Mouse (Mus musculus) heart, embryonic 12.5 days (tissue): ENCODE data around the gene Stx1b. TPM values are rescaled to one million over a fixed set of nuclear protein-coding genes. Genes with fewer than 3 reads are reported as not detected.

Experiments used
- ATAC-seq: fragments of 200-750 bp; cut with Nextera tagmentation; 2 replicates; pipeline ENCODE4 v1.8.0; 2017; ENCODE audit warnings: moderate TSS enrichment, moderate library complexity; ENCODE audit not compliant: insufficient number of reproducible peaks, low FRiP score
- H3K27ac ChIP-seq: fragments of 300-500 bp; sonication (generic); 2 replicates; pipeline ENCODE4 v1.5.1; 2016; ENCODE audit warnings: mild to moderate bottlenecking, moderate library complexity; ENCODE audit not compliant: poor library complexity, severe bottlenecking
- H3K27me3 ChIP-seq: fragments of 300-500 bp; sonication (generic); replicated peaks from 2 replicates; pipeline ENCODE4 v1.6.1; 2016; ENCODE audit warnings: mild to moderate bottlenecking, moderate library complexity
- H3K36me3 ChIP-seq: fragments of 300-500 bp; sonication (generic); 2 replicates; pipeline ENCODE4 v1.6.1; 2016; ENCODE audit warnings: mild to moderate bottlenecking, moderate library complexity
- H3K4me1 ChIP-seq: fragments of 300-500 bp; sonication (generic); replicated peaks from 2 replicates; pipeline ENCODE4 v1.6.1; 2016; ENCODE audit warnings: mild to moderate bottlenecking
- H3K4me2 ChIP-seq: fragments of 300-500 bp; sonication (generic); 2 replicates; pipeline ENCODE4 v1.6.1; 2016; ENCODE audit warnings: mild to moderate bottlenecking, moderate library complexity
- H3K4me3 ChIP-seq: fragments of 300-500 bp; sonication (generic); 2 replicates; pipeline ENCODE4 v1.5.1; 2016; ENCODE audit warnings: mild to moderate bottlenecking
- H3K9ac ChIP-seq: fragments of 300-500 bp; sonication (generic); 2 replicates; pipeline ENCODE4 v1.6.1; 2016; ENCODE audit warnings: mild to moderate bottlenecking, moderate library complexity
- H3K9me3 ChIP-seq: fragments of 300-500 bp; sonication (generic); replicated peaks from 2 replicates; pipeline ENCODE4 v1.6.1; 2016; ENCODE audit warnings: mild to moderate bottlenecking, moderate library complexity
- WGBS: fragments of 180-500 bp; shearing (Covaris S2); methylation state at CpG from one replicate; pipeline ENCODE4 v1.1.7; 2016; 5-methylcytosine and 5-hydroxymethylcytosine counted together
- polyA plus RNA-seq: library from polyadenylated mRNA; unstranded; fragments of >200 nt; fragmentation: Nextera tagmentation; extraction: Ambion mirVana; gene quantifications from 2 replicates; pipeline ENCODE4 v1.2.1, GENCODE M21; 2016

The Stx1b gene
- polyA plus RNA-seq, 1 experiment from 2014 or later: 1.5 TPM

DNA sequence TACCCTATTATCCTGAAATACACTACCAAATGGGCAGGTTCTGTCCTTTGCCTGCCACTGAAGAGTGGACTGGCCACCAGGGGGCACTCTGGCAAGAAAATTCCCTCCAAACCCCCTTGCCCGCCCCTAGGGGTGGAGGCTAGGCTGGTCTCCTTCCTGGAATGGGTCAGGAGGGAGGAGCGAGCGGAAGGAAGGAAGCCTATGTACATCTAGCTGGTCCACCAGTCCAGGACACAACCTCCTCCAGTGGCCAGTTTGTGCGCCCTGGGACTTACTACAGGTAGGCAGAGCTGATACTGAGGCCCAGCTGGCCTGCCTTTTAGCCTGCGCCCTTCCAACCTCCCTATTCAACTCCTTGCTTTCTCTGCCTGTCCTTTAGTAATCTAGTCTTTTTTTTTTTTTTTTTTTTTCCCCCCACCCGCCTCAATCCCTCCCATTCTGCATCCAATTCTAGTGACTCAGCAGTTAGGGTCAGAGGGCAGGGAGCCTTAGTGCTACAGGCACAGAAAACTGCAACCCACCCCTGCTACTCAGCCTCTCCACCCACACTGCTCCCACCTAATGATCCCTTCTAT lies 23.8 kb downstream of the Stx1b start, which contains the start of gene Hsd3b7:
TSS of gene Hsd3b7 (plus strand) at position 170 of the 575 bp plus-strand sequence.
- 19% methylated on average over 6 of the region's 6 CpGs for WGBS
- peaks cover 4% of the 10 kb centered on the region for H3K4me1 ChIP-seq
- H3K9ac ChIP-seq: peak within 1 kb of the TSS; percentile 51
- H3K36me3 ChIP-seq: peaks cover 61% of the 10 kb centered on the region
- peak; percentile 83 for ATAC-seq
- H3K27me3 ChIP-seq: no peaks in the 10 kb centered on the region
- peak within 1 kb of the TSS; percentile 62 for H3K4me2 ChIP-seq
- H3K27ac ChIP-seq: no peak within 1 kb of the TSS
- no peaks in the 10 kb centered on the region for H3K9me3 ChIP-seq
- peak within 1 kb of the TSS; percentile 34 for H3K4me3 ChIP-seq

DNA sequence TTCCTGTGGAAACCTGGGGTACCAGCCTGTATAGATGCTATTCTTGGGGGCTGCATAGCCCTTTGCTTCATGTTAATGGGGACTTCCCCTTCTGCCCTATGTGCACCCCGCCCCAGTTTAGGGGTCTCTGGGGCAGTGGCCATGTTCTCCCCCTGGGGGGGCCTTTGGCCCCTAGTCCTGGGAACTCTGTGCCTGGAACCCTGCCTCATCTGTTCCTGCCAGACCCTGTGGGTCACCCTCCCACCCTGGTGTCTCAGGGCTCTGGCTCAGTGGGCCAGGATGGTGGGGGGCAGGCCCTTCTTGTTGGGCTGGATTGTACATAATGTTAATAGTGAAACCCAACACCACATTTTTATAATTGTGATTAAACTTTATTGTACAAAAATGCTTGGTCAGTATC lies 24.6 kb downstream of the Stx1b start:
- Histone ChIP-seq H3K4me3 (no peak overlapping the region), H3K27me3 (no peaks in the 10 kb centered on the region), H3K9me3 (no peaks in the 10 kb centered on the region), H3K4me2 (no peak overlapping the region), H3K4me1 (peaks cover 4% of the 10 kb centered on the region), H3K9ac (no peak overlapping the region), H3K27ac (no peak overlapping the region), H3K36me3 (peaks cover 69% of the 10 kb centered on the region)
- no peak for ATAC-seq
- 95% methylated on average over 1 of the region's 1 CpGs for WGBS

DNA sequence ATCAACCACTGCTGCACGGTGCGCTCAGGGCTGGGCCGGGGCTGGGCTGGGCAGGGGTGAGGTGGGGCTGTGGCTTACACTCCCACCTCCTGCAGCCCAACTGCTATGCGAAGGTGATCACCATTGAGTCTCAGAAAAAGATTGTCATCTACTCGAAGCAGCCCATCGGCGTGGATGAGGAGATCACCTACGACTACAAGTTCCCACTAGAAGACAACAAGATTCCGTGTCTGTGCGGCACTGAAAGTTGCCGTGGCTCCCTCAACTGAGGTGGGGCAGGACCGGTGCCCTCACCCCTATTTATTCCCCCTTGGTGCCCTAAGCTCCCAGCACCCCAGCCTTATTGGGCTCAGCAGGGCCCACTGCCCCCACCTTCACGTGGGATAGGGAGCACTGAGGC lies 25.1 kb downstream of the Stx1b start:
- H3K4me3 ChIP-seq: no peak overlapping the region
- peaks cover 4% of the 10 kb centered on the region for H3K4me1 ChIP-seq
- H3K36me3 ChIP-seq: peaks cover 74% of the 10 kb centered on the region
- no peak overlapping the region for H3K27ac ChIP-seq
- no peaks in the 10 kb centered on the region for H3K27me3 ChIP-seq
- H3K9ac ChIP-seq: no peak overlapping the region
- no peak for ATAC-seq
- no peak overlapping the region for H3K4me2 ChIP-seq
- 90% methylated on average over 13 of the region's 13 CpGs for WGBS
- H3K9me3 ChIP-seq: no peaks in the 10 kb centered on the region

DNA sequence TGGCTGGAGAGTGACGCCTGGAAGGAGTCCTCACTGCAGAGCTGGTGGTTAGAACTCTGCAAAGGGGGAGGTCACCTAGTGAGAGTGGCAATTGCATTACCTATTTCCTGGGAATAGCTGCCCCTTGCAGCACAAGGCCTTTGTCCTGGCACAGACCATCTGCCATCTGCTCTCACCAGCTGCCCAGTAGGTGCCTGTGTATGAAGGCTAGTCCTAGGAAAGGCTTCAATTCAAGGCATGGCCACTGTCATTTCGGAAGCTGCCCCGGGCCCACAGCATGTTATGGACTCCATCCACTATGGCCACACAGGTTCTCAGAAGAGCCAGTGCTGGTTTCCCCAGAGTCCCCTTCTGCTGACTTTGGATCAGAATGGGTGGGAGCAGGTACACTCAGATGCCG lies 25.8 kb downstream of the Stx1b start:
- H3K9ac ChIP-seq: no peak overlapping the region
- H3K27me3 ChIP-seq: no peaks in the 10 kb centered on the region
- H3K4me1 ChIP-seq: peaks cover 4% of the 10 kb centered on the region
- WGBS: 87% methylated on average over 4 of the region's 4 CpGs
- no peak overlapping the region for H3K4me2 ChIP-seq
- no peak for ATAC-seq
- no peak overlapping the region for H3K4me3 ChIP-seq
- no peak overlapping the region for H3K27ac ChIP-seq
- H3K9me3 ChIP-seq: no peaks in the 10 kb centered on the region
- peaks cover 80% of the 10 kb centered on the region for H3K36me3 ChIP-seq

DNA sequence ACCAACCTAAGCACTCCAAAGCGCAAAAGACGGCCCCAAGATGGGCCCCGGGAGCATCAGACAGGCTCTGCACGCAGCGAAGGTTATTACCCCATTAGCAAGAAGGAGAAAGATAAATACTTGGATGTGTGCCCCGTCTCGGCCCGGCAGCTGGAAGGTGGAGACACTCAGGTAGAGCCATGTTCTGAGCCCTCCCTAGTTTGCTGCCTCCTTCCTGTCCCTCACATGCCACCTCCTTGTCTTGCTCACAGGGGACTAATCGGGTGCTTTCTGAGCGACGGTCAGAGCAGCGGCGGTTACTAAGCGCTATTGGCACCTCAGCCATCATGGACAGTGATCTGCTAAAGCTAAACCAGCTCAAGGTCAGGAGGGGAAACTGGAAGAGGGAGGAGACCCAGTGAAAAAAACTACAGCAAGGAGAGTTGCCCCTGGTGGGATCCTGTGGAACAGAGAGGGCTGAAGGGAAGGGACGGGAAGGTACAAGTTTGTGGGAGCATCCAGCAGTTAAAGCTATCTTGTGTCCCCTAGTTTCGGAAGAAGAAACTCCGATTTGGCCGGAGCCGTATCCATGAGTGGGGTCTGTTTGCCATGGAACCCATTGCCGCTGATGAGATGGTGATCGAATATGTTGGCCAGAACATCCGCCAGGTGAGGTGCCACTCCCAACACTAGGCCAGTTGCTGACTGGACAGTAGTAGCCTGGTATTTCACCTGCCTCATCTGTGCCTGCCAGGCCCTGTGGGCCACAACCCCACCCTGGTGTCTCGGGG lies 27.1 kb downstream of the Stx1b start:
- H3K4me2 ChIP-seq: no peak overlapping the region
- no peak overlapping the region for H3K4me3 ChIP-seq
- no peak overlapping the region for H3K9ac ChIP-seq
- WGBS: 90% methylated on average over 23 of the region's 23 CpGs
- no peaks in the 10 kb centered on the region for H3K27me3 ChIP-seq
- H3K9me3 ChIP-seq: no peaks in the 10 kb centered on the region
- H3K4me1 ChIP-seq: peaks cover 4% of the 10 kb centered on the region
- no peak overlapping the region for H3K27ac ChIP-seq
- ATAC-seq: no peak
- peaks cover 82% of the 10 kb centered on the region for H3K36me3 ChIP-seq

DNA sequence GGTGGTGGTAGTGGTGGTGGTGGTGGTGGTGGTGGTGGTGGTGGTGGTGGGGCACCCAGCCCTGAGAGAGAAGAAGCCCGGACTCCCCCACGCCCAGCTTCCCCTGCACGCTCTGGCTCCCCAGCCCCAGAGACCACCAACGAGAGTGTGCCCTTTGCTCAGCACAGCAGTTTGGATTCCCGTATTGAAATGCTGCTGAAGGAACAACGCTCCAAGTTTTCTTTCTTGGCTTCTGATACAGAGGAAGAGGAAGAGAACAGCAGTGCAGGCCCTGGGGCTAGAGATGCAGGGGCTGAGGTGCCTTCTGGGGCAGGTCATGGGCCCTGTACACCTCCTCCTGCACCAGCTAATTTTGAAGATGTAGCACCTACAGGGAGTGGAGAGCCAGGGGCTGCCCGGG lies 39.0 kb downstream of the Stx1b start, which contains the start of gene Gm49388:
TSS of gene Gm49388 (plus strand) at position 301 of the 400 bp plus-strand sequence.
- Histone ChIP-seq H3K4me1 (no peaks in the 10 kb centered on the region), H3K9ac (no peak within 1 kb of the TSS; the same call in 1 of the 2 replicates), H3K4me3 (no peak within 1 kb of the TSS), H3K9me3 (no peaks in the 10 kb centered on the region), H3K4me2 (no peak within 1 kb of the TSS), H3K27me3 (no peaks in the 10 kb centered on the region), H3K36me3 (peaks cover 98% of the 10 kb centered on the region), H3K27ac (no peak within 1 kb of the TSS)
- ATAC-seq: no peak
- WGBS: 90% methylated on average over 7 of the region's 7 CpGs

DNA sequence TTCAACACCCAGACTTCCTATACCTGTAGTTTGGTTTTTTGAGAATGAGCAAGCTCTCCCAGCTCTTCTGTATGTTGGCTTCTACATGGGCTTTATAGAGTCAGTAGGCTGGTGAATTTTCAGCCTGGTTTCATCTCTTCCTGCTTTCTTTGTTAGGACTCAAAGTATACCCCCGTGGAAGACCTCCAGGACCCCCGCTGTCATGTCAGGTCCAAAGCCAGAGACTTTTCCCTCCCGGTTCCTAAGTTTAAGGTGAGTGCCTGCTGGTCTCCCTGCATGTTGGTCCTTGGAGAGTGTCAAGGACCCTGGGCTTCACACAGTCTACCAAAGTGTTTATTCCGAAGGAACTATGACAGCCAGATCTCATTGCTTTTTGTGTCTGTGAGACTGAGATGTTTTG lies 46.0 kb downstream of the Stx1b start:
- Histone ChIP-seq H3K27me3 (no peaks in the 10 kb centered on the region), H3K27ac (no peak overlapping the region), H3K36me3 (peaks cover 51% of the 10 kb centered on the region), H3K9ac (peak overlapping the region; percentile 96), H3K9me3 (no peaks in the 10 kb centered on the region), H3K4me1 (peaks cover 12% of the 10 kb centered on the region), H3K4me2 (peak overlapping the region; percentile 94), H3K4me3 (peak overlapping the region; percentile 99)
- 77% methylated on average over 4 of the region's 4 CpGs for WGBS
- ATAC-seq: no peak

DNA sequence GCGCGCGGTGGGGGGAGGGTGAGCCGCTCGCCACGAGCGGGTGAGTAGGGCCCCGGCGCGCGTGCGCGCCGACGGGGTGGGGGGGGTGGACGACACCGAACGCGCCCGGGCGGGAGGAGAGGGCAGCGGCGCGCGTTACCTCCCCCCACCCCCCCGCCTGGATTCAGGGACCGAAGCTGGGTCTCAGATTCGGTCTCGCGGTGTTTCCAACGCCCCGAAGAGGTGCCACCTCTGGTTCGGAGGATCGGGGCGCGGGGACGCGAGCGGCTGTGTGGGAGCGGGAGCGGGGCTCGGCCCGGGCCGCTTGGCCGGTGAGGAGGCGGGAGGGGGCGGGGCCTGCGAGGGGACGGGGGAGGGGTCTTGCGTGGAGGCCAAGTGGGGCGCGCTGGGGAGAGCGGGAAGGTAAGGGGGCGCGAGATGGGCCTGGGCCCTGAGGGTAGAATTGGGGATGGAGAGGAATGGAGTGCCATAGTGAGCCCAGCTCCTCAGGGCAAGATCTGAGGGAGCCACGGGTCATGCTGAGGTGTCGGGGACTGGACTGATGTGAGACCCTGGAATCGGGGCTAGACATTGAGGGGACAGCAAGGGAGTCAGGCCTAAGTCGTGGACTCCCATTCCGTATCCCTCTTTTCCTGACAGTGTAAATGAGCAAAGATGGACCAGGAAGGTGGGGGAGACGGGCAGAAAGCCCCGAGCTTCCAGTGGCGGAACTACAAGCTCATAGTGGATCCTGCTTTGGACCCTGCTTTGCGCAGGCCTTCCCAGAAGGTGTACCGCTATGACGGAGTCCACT lies 46.7 kb downstream of the Stx1b start:
- 3% methylated on average over 54 of the region's 66 CpGs for WGBS
- Histone ChIP-seq H3K27ac (peak overlapping the region; percentile 99), H3K9me3 (no peaks in the 10 kb centered on the region), H3K27me3 (no peaks in the 10 kb centered on the region), H3K4me1 (peaks cover 12% of the 10 kb centered on the region), H3K9ac (peak overlapping the region; percentile 96), H3K4me2 (peak overlapping the region; percentile 94), H3K36me3 (peaks cover 44% of the 10 kb centered on the region), H3K4me3 (peak overlapping the region; percentile 99)
- peak; percentile 60 for ATAC-seq

DNA sequence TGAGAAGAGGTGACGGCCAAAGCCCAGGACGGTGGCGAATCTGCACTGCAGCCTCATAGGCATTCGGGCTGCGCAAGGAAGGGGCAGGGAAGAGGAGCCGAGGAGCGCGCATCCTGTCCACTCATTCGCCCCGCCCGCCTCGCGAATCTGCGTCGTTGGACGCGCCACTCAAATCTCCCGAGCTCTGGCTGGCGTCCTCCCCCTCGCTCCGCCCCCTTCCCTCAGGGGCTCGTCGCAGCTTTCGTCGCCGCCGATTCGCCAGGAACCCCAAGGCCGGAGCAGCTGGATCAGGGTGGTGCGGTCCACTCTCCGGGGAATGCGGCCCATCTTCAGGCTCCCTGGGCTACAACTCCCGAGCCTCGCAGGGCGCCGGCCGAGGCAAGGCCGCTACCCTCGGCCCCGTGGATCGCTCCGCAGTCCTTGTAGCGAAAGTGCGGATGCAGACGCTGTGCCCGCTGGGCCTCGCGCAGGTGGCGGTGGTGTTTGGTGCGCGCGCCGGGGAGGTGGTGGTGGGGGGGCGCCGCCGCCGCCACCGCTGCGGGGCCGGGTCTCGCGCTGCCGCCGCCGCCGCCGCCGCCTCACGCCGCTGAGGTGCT lies 47.4 kb downstream of the Stx1b start:
- Histone ChIP-seq H3K27ac (peak overlapping the region; percentile 99), H3K27me3 (no peaks in the 10 kb centered on the region), H3K9ac (peak overlapping the region; percentile 96), H3K4me3 (peak overlapping the region; percentile 99), H3K4me2 (peak overlapping the region; percentile 94), H3K9me3 (no peaks in the 10 kb centered on the region), H3K4me1 (peaks cover 12% of the 10 kb centered on the region), H3K36me3 (peaks cover 37% of the 10 kb centered on the region)
- WGBS: under 1% methylated on average over 61 of the region's 70 CpGs
- ATAC-seq: peak; percentile 94

DNA sequence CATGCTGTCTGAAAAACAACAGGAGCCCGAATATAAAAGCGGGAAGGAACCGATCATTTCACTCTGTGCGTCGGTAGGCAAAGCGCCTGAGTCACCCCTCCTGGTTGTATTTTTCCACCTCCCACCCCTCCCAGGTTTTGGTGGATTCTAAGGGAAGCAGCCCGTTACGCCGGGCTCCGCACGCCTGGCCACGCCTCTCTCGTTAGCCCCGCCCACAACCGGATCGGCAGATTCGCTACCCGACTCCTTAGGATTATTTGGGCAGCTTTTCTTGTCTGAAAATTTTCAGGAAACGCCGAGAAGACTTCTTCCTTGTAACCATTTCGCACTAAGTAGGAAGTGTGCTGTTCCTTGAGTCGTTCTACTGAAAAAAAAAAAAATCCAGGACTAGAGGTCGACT lies 47.9 kb downstream of the Stx1b start, which contains the start of gene Setd1a:
TSS of gene Setd1a (plus strand) at position 245 of the 400 bp plus-strand sequence.
- Histone ChIP-seq H3K4me1 (peaks cover 13% of the 10 kb centered on the region), H3K27ac (peak within 1 kb of the TSS; percentile 99), H3K36me3 (peaks cover 32% of the 10 kb centered on the region), H3K4me2 (peak within 1 kb of the TSS; percentile 94), H3K9ac (peak within 1 kb of the TSS; percentile 96), H3K9me3 (no peaks in the 10 kb centered on the region), H3K4me3 (peak within 1 kb of the TSS; percentile 99), H3K27me3 (no peaks in the 10 kb centered on the region)
- WGBS: under 1% methylated on average over 23 of the region's 23 CpGs
- ATAC-seq: peak; percentile 78
